Mouse (Mus musculus) forebrain, embryonic 15.5 days (tissue): Measurements from ENCODE around the gene Dhtkd1. TPM values are rescaled to one million over a fixed set of nuclear protein-coding genes. Genes with fewer than 3 reads are reported as not detected.
"Not testable (repeated sequence)": the region's sequence is repeated elsewhere in the genome, so short reads cannot be mapped to it uniquely, and the experiment has no call there.

Source experiments
- ATAC-seq: fragments of 200-750 bp; cut with Nextera tagmentation; replicated peaks from 2 replicates; pipeline ENCODE4 v1.8.0; 2017; ENCODE audit warnings: mild to moderate bottlenecking, moderate TSS enrichment, moderate library complexity
- H3K27ac ChIP-seq: fragments of 300-500 bp; sonication (generic); replicated peaks from 2 replicates; pipeline ENCODE4 v1.5.1; 2015; ENCODE audit warnings: mild to moderate bottlenecking, inconsistent platforms
- H3K27me3 ChIP-seq: fragments of 300-500 bp; sonication (generic); 2 replicates; pipeline ENCODE4 v1.6.1; 2015; ENCODE audit warnings: inconsistent platforms
- H3K36me3 ChIP-seq: fragments of 300-500 bp; sonication (generic); 2 replicates; pipeline ENCODE4 v1.6.1; 2015; ENCODE audit warnings: mild to moderate bottlenecking, inconsistent platforms
- H3K4me1 ChIP-seq: fragments of 300-500 bp; sonication (generic); 2 replicates; pipeline ENCODE4 v1.6.1; 2015; ENCODE audit warnings: inconsistent platforms
- H3K4me2 ChIP-seq: fragments of 300-500 bp; sonication (generic); replicated peaks from 2 replicates; pipeline ENCODE4 v1.6.1; 2015; ENCODE audit warnings: mild to moderate bottlenecking, inconsistent platforms
- H3K4me3 ChIP-seq: fragments of 300-500 bp; sonication (generic); 2 replicates; pipeline ENCODE4 v1.5.1; 2015; ENCODE audit warnings: mild to moderate bottlenecking, inconsistent platforms
- H3K9ac ChIP-seq: fragments of 300-500 bp; sonication (generic); replicated peaks from 2 replicates; pipeline ENCODE4 v1.6.1; 2015; ENCODE audit warnings: mild to moderate bottlenecking, inconsistent platforms
- H3K9me3 ChIP-seq: fragments of 300-500 bp; sonication (generic); 2 replicates; pipeline ENCODE4 v1.6.1; 2016; ENCODE audit warnings: inconsistent platforms
- WGBS: fragments of 180-500 bp; shearing (Covaris S2); methylation state at CpG from one replicate; pipeline ENCODE4 v1.1.7; 2015; ENCODE audit warnings: mixed read lengths; 5-methylcytosine and 5-hydroxymethylcytosine counted together
- polyA plus RNA-seq: library from polyadenylated mRNA; unstranded; fragments of >200 nt; fragmentation: Nextera tagmentation; extraction: Ambion mirVana; gene quantifications from 2 replicates; pipeline ENCODE4 v1.2.1, GENCODE M21; 2015

Gene Dhtkd1
- polyA plus RNA-seq: 6.0 and 8.9 TPM in 2 replicates

DNA sequence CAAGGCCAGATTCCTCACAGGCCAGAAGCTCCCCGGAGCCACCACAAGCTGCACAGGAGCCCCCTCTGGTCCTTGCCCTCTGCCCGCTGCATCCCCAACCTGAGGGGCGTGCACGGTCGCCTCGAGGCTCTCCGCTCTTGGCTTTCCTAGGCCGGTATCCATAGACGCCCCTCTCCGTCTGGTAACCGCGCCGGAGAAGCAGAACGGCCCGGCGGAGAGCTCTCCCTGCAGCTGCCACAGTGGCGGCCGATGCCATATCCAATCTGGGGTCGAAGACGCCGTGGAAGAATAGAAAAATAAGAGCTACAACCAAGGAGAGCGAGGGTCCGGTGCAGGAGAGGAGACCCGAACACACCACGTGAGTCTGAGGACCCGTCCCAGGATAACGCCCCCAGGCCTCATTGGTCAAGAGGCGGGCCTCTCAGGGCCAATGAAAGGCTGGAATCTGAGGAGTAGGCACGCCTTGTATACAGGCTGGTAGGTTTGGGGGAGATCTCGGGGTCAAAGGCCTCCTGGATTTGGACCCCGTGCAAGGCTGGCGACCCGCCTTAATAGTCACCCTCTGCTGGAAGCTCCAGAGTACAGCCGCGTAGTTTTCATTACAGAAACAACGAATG, at the start of gene Dhtkd1:
Gene Dhtkd1, minus strand, starts transcription at position 377 of the 617 bp plus-strand sequence.
- ATAC-seq: peak; percentile 98
- WGBS: 1% methylated on average over 36 of the region's 36 CpGs

DNA sequence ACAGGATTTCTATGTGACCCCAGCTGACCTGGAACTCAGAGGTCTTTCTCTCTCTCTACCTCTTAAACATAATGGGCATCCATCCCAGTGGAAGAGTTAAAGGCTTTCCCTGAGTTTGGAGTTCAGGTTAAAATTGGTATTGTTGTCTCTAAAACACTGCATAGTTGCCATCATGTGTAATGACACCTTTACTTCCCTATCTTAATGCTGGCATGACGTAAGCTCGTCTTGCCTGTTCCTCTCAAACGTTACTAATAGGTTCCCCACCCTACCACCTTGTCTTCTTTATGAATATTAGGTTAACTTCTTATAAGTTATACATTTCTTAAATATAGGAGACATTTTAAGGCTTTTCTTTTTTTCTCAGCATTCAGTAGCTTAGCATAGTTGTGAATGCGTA, 34.9 kb upstream of the Dhtkd1 start:
- WGBS: 89% methylated on average over 4 of the region's 4 CpGs
- no peak for ATAC-seq
- H3K4me3 ChIP-seq: no peak overlapping the region
- H3K4me2 ChIP-seq: no peak overlapping the region
- H3K4me1 ChIP-seq: no peaks in the 10 kb centered on the region
- H3K9ac ChIP-seq: no peak overlapping the region
- no peaks in the 10 kb centered on the region for H3K27me3 ChIP-seq
- H3K27ac ChIP-seq: no peak overlapping the region
- peaks cover 28% of the 10 kb centered on the region for H3K36me3 ChIP-seq
- H3K9me3 ChIP-seq: no peaks in the 10 kb centered on the region

More for the DNA sequence above, at the start of gene Dhtkd1:
- Histone ChIP-seq H3K9ac (peak within 1 kb of the TSS; percentile 66), H3K27me3 (no peaks in the 10 kb centered on the region), H3K4me3 (peak within 1 kb of the TSS; percentile 63), H3K4me2 (peak within 1 kb of the TSS; percentile 82), H3K27ac (0 out of 2 replicates have a peak within 1 kb of the TSS, but pooled peaks have one; percentile 8), H3K9me3 (no peaks in the 10 kb centered on the region), H3K36me3 (no peaks in the 10 kb centered on the region), H3K4me1 (peaks cover 10% of the 10 kb centered on the region)

DNA sequence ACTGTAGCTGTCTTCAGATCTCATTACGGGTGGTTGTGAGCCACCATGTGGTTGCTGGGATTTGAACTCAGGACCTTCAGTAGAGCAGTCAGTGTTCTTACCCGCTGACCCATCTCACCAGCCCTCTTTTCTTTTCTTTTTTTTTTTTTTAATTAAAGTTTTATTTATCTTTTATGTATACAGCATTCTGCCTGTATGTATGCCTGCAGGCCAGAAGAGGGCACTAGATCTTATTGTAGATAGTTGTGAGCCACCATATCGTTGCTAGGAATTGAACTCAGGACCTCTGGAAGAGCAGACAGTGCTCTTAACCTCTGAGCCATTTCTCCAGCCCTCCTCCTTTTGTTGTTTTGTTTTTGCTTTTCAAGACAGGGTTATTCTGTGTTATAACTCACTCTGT, 28.0 kb upstream of the Dhtkd1 start:
- not testable (repeated sequence) for H3K27ac ChIP-seq, H3K4me2 ChIP-seq, ATAC-seq, H3K9me3 ChIP-seq, H3K27me3 ChIP-seq, H3K4me1 ChIP-seq, H3K9ac ChIP-seq, H3K4me3 ChIP-seq
- H3K36me3 ChIP-seq: peaks cover 17% of the 10 kb centered on the region
- WGBS: 94% methylated on average over 3 of the region's 3 CpGs

DNA sequence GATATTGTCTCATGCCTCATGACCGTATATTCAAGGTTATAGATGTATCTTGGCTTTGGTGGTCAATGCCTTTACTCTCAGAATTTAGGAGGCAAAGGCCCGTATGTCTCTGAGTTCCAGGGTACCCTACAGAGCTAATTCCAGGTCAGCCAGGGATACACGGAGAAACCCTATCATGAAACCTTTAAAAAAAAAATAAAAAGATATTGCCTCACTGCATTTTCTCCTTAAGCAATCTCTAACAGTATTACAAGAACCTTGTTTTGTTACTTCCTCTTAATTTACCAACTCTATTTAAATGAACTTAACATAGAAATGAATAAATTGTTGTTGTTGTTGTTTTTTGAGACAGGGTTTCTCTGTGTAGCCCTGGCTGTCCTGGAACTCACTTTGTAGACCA, 23.4 kb upstream of the Dhtkd1 start:
- no peaks in the 10 kb centered on the region for H3K27me3 ChIP-seq
- WGBS: 94% methylated on average over 3 of the region's 3 CpGs
- no peak overlapping the region for H3K4me3 ChIP-seq
- no peak overlapping the region for H3K27ac ChIP-seq
- ATAC-seq: no peak
- H3K4me1 ChIP-seq: peaks cover 12% of the 10 kb centered on the region
- peaks cover 18% of the 10 kb centered on the region; the same call in 1 of the 2 replicates for H3K36me3 ChIP-seq
- no peak overlapping the region for H3K4me2 ChIP-seq
- no peak overlapping the region for H3K9ac ChIP-seq
- no peaks in the 10 kb centered on the region for H3K9me3 ChIP-seq

DNA sequence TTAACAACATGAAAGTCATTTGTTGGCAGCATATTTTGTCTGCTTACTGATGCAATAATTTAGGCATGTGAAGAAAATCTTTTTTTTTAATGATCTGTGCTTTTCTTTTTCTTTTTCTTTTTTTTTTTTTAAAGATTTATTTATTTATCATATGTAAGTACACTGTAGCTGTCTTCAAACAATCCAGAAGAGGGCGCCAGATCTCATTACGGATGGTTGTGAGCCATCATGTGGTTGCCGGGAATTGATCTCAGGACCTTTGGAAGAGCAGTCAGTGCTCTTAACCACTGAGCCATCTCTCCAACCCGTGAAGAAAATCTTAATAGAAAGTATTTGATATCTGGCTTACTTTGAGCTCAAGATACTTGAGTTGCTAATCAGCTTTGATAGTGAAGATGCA, 21.1 kb upstream of the Dhtkd1 start:
- H3K27ac ChIP-seq, ATAC-seq, H3K9ac ChIP-seq, H3K4me2 ChIP-seq, H3K9me3 ChIP-seq, H3K4me3 ChIP-seq, H3K27me3 ChIP-seq: not testable (repeated sequence)
- H3K4me1 ChIP-seq: peaks cover 12% of the 10 kb centered on the region
- WGBS: 91% methylated on average over 4 of the region's 4 CpGs
- peaks cover 32% of the 10 kb centered on the region; the same call in 1 of the 2 replicates for H3K36me3 ChIP-seq

DNA sequence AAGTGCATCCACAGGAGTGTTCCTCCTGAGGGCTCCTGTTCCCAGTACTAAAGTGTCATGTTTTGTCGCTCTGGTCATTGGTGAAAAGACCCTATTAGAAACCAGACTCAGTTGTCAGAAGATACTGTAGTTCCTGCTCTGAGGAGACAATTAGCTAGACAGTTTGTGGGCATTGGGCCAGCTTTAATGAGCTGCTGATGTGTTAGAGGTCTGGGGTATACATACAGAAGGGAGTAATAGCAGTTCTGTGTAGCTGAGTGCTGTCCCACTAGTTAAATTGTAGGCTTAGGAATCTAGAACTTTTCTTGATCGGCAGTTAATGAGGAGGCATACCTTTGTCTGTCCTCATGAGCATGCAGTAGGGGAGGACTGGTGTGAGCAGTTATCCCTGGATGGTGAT, 19.7 kb upstream of the Dhtkd1 start:
- no peak overlapping the region for H3K9ac ChIP-seq
- H3K27me3 ChIP-seq: no peaks in the 10 kb centered on the region
- peaks cover 46% of the 10 kb centered on the region; the same call in 1 of the 2 replicates for H3K36me3 ChIP-seq
- no peak overlapping the region for H3K4me2 ChIP-seq
- no peak overlapping the region; the same call in 1 of the 2 replicates for H3K27ac ChIP-seq
- WGBS: 18% methylated on average over 2 of the region's 2 CpGs
- no peak overlapping the region for H3K4me3 ChIP-seq
- peak; percentile 60 for ATAC-seq
- no peaks in the 10 kb centered on the region for H3K9me3 ChIP-seq
- H3K4me1 ChIP-seq: peaks cover 12% of the 10 kb centered on the region

DNA sequence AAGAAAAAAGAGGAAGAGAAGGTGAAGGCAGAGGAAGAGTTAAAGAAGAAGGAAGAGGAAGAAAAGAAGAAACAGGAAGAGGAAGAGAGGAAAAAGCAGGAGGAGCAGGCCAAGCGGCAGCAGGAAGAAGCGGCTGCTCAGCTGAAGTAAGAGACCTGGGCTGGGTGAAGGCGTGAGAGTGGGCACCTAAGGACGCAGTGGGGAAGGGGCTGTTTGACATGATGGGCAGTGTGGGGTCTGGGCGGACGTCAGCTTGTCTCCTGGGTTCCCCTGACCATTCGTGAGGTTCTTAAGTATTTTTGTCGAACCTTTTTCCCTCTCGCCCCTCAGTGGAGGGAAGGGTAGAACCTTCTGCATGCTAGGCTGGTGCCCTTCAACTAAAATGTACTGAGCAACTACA, 15.1 kb upstream of the Dhtkd1 start:
- no peak overlapping the region for H3K4me3 ChIP-seq
- ATAC-seq: no peak

DNA sequence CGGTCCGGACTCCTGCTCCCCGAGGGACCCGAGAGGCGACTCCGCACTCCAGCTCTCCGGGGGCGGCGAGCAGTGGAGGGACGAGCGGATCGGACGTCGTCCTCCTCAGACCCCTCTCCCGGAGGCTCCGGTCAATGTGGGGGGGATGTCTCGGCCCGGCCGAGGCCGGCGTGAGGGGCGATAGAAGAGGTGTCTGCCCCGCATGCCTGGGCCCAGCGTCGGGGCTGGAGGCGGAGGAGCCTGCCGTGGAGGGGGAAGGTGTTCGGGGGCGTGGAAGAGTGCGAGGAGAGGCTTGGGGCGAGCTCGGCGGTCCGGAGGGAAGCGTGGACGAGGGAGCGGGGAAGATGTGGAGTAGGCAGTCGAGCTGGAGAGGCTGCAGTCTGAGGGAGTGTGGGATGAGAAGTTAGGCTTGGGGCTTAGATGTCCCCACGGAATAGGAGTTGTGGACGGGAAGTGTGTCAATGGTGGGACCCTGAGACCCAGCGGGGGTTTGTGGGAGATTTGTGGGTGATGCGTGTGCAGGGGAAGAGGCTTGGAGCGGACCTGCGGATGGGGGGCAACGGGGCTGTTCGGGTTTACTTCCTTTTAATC, 9.1 kb upstream of the Dhtkd1 start:
- peak overlapping the region; percentile 75 for H3K4me2 ChIP-seq
- no peak; the same call in 1 of the 2 replicates for ATAC-seq
- no peaks in the 10 kb centered on the region for H3K27me3 ChIP-seq
- H3K36me3 ChIP-seq: no peaks in the 10 kb centered on the region
- no peaks in the 10 kb centered on the region for H3K9me3 ChIP-seq
- H3K4me1 ChIP-seq: peaks cover 14% of the 10 kb centered on the region
- peak overlapping the region; percentile 99 for H3K4me3 ChIP-seq
- WGBS: under 1% methylated on average over 46 of the region's 46 CpGs
- H3K9ac ChIP-seq: peak overlapping the region; percentile 97
- peak overlapping the region; percentile 88 for H3K27ac ChIP-seq

More for the DNA sequence above, 15.1 kb upstream of the Dhtkd1 start:
- Histone ChIP-seq H3K27me3 (no peaks in the 10 kb centered on the region), H3K9ac (no peak overlapping the region), H3K4me1 (peaks cover 9% of the 10 kb centered on the region), H3K4me2 (no peak overlapping the region), H3K9me3 (no peaks in the 10 kb centered on the region), H3K27ac (no peak overlapping the region), H3K36me3 (peaks cover 37% of the 10 kb centered on the region; the same call in 1 of the 2 replicates)
- 94% methylated on average over 9 of the region's 9 CpGs for WGBS

DNA sequence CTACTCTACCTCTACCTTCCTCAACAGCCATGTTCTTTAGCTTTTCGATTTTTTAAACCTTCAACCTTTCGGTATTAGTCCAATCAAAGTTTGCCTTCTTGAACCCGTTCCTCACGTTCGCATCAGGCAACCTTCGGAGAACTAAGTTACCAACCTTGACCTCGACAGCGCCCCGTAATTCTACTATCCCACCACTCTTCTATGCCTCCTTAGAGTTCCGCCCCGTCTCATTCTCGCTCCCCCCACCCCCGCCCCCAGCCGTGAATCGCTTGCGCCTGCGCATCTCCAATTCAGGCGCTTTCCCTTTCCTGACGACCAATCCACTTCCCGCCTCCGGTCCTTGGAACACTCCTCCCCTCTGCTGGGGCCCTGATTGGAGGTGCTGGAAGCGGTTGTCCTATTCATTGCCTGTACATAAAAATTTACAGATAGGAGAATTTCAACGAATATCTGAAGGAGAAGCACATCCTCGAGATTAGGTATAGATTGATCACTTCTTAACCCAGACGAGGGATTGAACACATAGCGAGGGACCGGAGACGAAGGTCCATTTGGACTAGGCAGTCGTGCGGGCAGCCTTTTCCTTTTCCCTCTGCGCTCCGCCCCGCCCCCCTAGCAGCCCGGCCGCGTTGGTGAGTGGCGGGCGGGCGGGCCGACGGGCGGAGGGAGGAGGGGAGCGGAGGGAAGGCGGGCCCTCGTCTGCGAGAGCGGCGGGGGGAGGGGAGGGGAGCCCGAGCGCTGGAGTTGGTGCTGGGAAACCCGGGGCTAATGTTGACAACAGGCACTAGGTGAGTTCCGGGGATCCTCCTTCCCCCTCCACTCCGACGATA, 8.4 kb upstream of the Dhtkd1 start, which contains the start of gene Upf2:
Gene Upf2, plus strand, starts transcription at position 704 of the 830 bp plus-strand sequence.
- peak within 1 kb of the TSS; percentile 97 for H3K9ac ChIP-seq
- H3K4me2 ChIP-seq: peak within 1 kb of the TSS; percentile 75
- H3K27ac ChIP-seq: peak within 1 kb of the TSS; percentile 88
- ATAC-seq: peak; percentile 97
- H3K4me3 ChIP-seq: peak within 1 kb of the TSS; percentile 99
- H3K27me3 ChIP-seq: no peaks in the 10 kb centered on the region
- no peaks in the 10 kb centered on the region for H3K36me3 ChIP-seq
- no peaks in the 10 kb centered on the region for H3K9me3 ChIP-seq
- peaks cover 14% of the 10 kb centered on the region for H3K4me1 ChIP-seq
- whole genome bisulfite sequencing: under 1% methylated on average over 47 of the region's 54 CpGs

DNA sequence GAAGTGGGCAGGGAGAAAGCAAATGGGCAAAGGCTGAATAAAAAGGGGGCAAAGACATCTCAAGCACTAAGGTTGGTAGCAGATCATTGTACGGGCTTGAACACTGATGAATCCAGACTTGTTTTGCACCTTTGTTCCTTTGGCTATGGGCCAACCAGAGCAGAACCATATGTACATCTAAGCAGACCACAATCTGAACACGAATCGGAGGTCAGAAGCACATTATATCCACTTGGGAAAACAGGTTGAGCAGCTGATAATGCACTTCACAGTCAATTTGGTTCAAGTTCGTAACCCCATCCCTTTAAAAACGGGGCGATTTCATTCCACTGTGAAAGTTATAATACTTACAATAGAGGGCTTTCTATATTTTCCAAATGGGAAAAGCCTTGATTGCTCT, 7.7 kb upstream of the Dhtkd1 start:
- Histone ChIP-seq H3K4me3 (peak overlapping the region; percentile 99), H3K9me3 (no peaks in the 10 kb centered on the region), H3K27ac (peak overlapping the region; percentile 88), H3K4me1 (peaks cover 14% of the 10 kb centered on the region), H3K27me3 (no peaks in the 10 kb centered on the region), H3K9ac (peak overlapping the region; percentile 97), H3K36me3 (no peaks in the 10 kb centered on the region), H3K4me2 (peak overlapping the region; percentile 75)
- ATAC-seq: no peak
- WGBS: 4% methylated on average over 6 of the region's 6 CpGs

DNA sequence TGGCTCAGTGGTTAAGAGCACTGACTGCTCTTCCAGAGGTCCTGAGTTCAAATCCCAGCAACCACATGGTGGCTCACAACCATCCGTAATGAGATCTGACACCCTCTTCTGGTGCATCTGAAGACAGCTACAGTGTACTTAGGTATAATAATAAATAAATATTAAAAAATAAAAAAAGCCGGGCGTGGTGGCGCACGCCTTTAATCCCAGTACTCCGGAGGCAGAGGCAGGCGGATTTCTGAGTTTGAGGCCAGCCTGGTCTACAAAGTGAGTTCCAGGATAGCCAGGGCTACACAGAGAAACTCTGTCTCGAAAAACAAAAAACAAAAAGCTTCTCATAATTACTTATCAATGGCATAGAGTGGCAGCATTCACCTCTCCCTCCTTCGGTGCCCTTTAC, 7.2 kb upstream of the Dhtkd1 start:
- H3K4me3 ChIP-seq: peak overlapping the region; percentile 99
- not testable (repeated sequence) for H3K9ac ChIP-seq, H3K9me3 ChIP-seq, H3K36me3 ChIP-seq, ATAC-seq, H3K27me3 ChIP-seq
- peak overlapping the region; percentile 75 for H3K4me2 ChIP-seq
- H3K27ac ChIP-seq: peak overlapping the region; percentile 88; the same call in 1 of the 2 replicates
- peaks cover 14% of the 10 kb centered on the region for H3K4me1 ChIP-seq
- 91% methylated on average over 9 of the region's 9 CpGs for WGBS

DNA sequence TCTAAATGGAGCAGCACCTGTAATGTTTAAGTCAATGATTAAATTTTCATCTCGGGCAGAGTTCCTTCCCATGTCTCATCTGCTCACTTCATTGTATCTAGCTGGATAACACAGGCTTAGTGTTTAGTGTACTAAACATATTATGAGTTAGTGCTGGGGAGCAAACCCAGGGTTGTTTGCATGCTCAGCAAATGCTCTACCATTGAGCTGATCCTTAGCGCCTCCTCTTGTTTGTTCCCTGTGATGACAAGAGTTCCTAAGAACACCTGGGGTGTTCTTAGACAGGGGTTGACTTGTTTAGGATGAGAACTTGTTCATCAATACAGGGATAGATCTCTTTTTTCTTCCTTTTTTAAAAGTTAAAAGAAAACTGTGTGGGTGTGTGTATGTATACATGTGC, 6.4 kb upstream of the Dhtkd1 start:
- Histone ChIP-seq H3K36me3 (no peaks in the 10 kb centered on the region), H3K27me3 (no peaks in the 10 kb centered on the region), H3K9ac (no peak overlapping the region), H3K9me3 (no peaks in the 10 kb centered on the region), H3K4me2 (no peak overlapping the region), H3K4me1 (peaks cover 14% of the 10 kb centered on the region), H3K27ac (no peak overlapping the region), H3K4me3 (no peak overlapping the region)
- ATAC-seq: no peak
- WGBS: 91% methylated on average over 2 of the region's 2 CpGs
